Mouse (Mus musculus) forebrain, embryonic 13.5 days (tissue): ENCODE measurements around the gene Fgd2. TPM values are rescaled to one million over a fixed set of nuclear protein-coding genes. Genes with fewer than 3 reads are reported as not detected.

Experiments used
- ATAC-seq: fragments of 200-750 bp; cut with Nextera tagmentation; 2 replicates; pipeline ENCODE4 v1.8.0; 2017
- H3K27ac ChIP-seq: fragments of 300-500 bp; sonication (generic); 2 replicates; pipeline ENCODE4 v1.5.1; 2015; ENCODE audit warnings: inconsistent platforms, mild to moderate bottlenecking, moderate library complexity
- H3K27me3 ChIP-seq: fragments of 300-500 bp; sonication (generic); 2 replicates; pipeline ENCODE4 v1.6.1; 2015; ENCODE audit warnings: mild to moderate bottlenecking, inconsistent platforms
- H3K36me3 ChIP-seq: fragments of 300-500 bp; sonication (generic); 2 replicates; pipeline ENCODE4 v1.6.1; 2015; ENCODE audit warnings: mild to moderate bottlenecking, inconsistent platforms; ENCODE audit not compliant: poor library complexity, severe bottlenecking
- H3K4me1 ChIP-seq: fragments of 300-500 bp; sonication (generic); 2 replicates; pipeline ENCODE4 v1.6.1; 2015; ENCODE audit warnings: inconsistent platforms
- H3K4me2 ChIP-seq: fragments of 300-500 bp; sonication (generic); 2 replicates; pipeline ENCODE4 v1.6.1; 2015; ENCODE audit warnings: inconsistent platforms, mild to moderate bottlenecking, moderate library complexity
- H3K4me3 ChIP-seq: fragments of 300-500 bp; sonication (generic); 2 replicates; pipeline ENCODE4 v1.5.1; 2015; ENCODE audit warnings: mild to moderate bottlenecking, inconsistent platforms
- H3K9ac ChIP-seq: fragments of 300-500 bp; sonication (generic); 2 replicates; pipeline ENCODE4 v1.6.1; 2015; ENCODE audit warnings: mild to moderate bottlenecking, inconsistent platforms
- H3K9me3 ChIP-seq: fragments of 300-500 bp; sonication (generic); replicated peaks from 2 replicates; pipeline ENCODE4 v1.6.1; 2016; ENCODE audit warnings: inconsistent platforms
- WGBS: fragments of 180-500 bp; shearing (Covaris S2); methylation state at CpG from one replicate; pipeline ENCODE4 v1.1.7; 2015; 5-methylcytosine and 5-hydroxymethylcytosine counted together
- polyA plus RNA-seq: library from polyadenylated mRNA; unstranded; fragments of >200 nt; fragmentation: Nextera tagmentation; extraction: Ambion mirVana; gene quantifications from 2 replicates; pipeline ENCODE4 v1.2.1, GENCODE M21; 2015

Gene Fgd2
- polyA plus RNA-seq, 1 experiment from 2014 or later, result 2.6 TPM

- H3K9ac ChIP-seq, result no peak overlapping the region
- WGBS, result 90% methylated on average over 5 of the region's 5 CpGs
- H3K27me3 ChIP-seq, result no peaks in the 10 kb centered on the region
Observed at GRCm38 (mm10) chr17:29407405-29407804, 46.7 kb downstream of the Fgd2 start.

GRCm38 (mm10) chr17:29408364-29408763, 47.6 kb downstream of the Fgd2 start:
- 96% methylated on average over 13 of the region's 13 CpGs for WGBS
- ATAC-seq, result no peak
- Histone ChIP-seq H3K27ac (no peak overlapping the region), H3K36me3 (no peaks in the 10 kb centered on the region), H3K4me2 (no peak overlapping the region), H3K9me3 (no peaks in the 10 kb centered on the region), H3K27me3 (no peaks in the 10 kb centered on the region), H3K4me1 (no peaks in the 10 kb centered on the region), H3K9ac (no peak overlapping the region), H3K4me3 (no peak overlapping the region)

More at GRCm38 (mm10) chr17:29407405-29407804, 46.7 kb downstream of the Fgd2 start:
- no peak overlapping the region for H3K27ac ChIP-seq
- H3K4me2 ChIP-seq, result no peak overlapping the region
- H3K4me3 ChIP-seq, result no peak overlapping the region
- H3K9me3 ChIP-seq, result no peaks in the 10 kb centered on the region
- ATAC-seq, result no peak
- H3K36me3 ChIP-seq, result no peaks in the 10 kb centered on the region
- no peaks in the 10 kb centered on the region for H3K4me1 ChIP-seq

DNA sequence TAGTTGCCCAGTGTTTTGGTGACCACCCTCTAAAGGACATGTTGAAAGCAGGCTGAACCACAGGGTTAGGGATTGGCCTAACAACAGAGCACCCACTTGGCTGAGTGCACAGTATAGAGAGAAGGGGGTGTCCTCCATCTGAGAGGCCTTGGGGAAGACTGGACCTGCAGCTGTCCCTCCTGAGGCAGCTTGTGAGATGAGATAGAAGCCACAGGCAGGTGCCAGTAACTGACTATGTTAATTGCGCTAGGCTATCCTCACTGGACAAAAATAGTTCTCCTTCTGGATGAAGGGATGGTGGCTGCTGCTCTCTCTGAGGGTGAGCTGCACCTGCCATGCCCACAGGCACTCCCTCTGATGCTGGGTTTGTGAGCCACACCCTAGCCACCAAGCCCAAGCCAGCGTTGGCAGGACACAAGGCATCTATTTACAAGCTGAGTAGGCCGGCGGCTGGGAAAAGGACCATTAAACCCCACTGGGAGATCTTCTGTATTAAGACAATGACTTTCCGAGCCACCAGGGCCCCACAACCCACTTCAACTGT, 49.2 kb downstream of the Fgd2 start:
- 69% methylated on average over 5 of the region's 5 CpGs for WGBS
- Histone ChIP-seq H3K36me3 (no peaks in the 10 kb centered on the region), H3K4me2 (no peak overlapping the region), H3K27me3 (no peaks in the 10 kb centered on the region), H3K9ac (no peak overlapping the region), H3K27ac (no peak overlapping the region), H3K4me3 (no peak overlapping the region), H3K4me1 (no peaks in the 10 kb centered on the region), H3K9me3 (no peaks in the 10 kb centered on the region)
- ATAC-seq, result no peak

GRCm38 (mm10) chr17:29411821-29412425, 51.2 kb downstream of the Fgd2 start:
- 18% methylated on average over 8 of the region's 8 CpGs for WGBS
- no peaks in the 10 kb centered on the region for H3K9me3 ChIP-seq
- no peaks in the 10 kb centered on the region for H3K36me3 ChIP-seq
- H3K27me3 ChIP-seq, result peaks cover 12% of the 10 kb centered on the region
- H3K9ac ChIP-seq, result no peak overlapping the region
- no peak overlapping the region for H3K4me3 ChIP-seq
- H3K4me2 ChIP-seq, result no peak overlapping the region
- no peak for ATAC-seq
- no peak overlapping the region for H3K27ac ChIP-seq
- H3K4me1 ChIP-seq, result peaks cover 11% of the 10 kb centered on the region

DNA sequence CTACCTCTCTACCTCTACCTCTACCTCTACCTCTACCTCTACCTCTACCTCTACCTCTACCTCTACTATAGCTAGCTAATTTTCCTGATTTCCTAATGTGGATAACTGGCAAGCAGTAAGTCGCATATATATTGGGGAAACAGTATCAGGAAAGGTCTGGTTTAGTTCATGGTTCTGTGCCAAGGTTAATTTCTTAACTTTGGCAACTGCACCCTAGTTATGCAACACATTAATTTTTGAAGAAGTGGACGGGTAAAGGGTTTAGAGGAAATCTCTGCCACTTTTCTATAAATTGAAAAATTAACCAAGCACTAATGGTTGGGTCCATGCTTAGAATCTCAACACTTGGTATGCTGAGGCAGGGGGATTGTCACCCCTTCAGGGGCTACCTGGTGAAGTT, 53.9 kb downstream of the Fgd2 start:
- H3K4me2 ChIP-seq, result no peak overlapping the region
- peaks cover 11% of the 10 kb centered on the region for H3K4me1 ChIP-seq
- 88% methylated on average over 2 of the region's 2 CpGs for WGBS
- peaks cover 14% of the 10 kb centered on the region for H3K27me3 ChIP-seq
- H3K9me3 ChIP-seq, result no peaks in the 10 kb centered on the region
- no peaks in the 10 kb centered on the region for H3K36me3 ChIP-seq
- ATAC-seq, result no peak
- H3K4me3 ChIP-seq, result no peak overlapping the region
- H3K9ac ChIP-seq, result no peak overlapping the region
- H3K27ac ChIP-seq, result no peak overlapping the region

GRCm38 (mm10) chr17:29415761-29416662, 55.3 kb downstream of the Fgd2 start:
- Histone ChIP-seq H3K4me1 (peaks cover 11% of the 10 kb centered on the region), H3K27me3 (peaks cover 14% of the 10 kb centered on the region), H3K36me3 (no peaks in the 10 kb centered on the region), H3K9me3 (no peaks in the 10 kb centered on the region), H3K4me2 (peak overlapping the region; percentile 36), H3K9ac (peak overlapping the region; percentile 10; the same call in 1 of the 2 replicates), H3K4me3 (no peak overlapping the region), H3K27ac (no peak overlapping the region)
- WGBS, result 11% methylated on average over 31 of the region's 31 CpGs
- ATAC-seq, result no peak

DNA sequence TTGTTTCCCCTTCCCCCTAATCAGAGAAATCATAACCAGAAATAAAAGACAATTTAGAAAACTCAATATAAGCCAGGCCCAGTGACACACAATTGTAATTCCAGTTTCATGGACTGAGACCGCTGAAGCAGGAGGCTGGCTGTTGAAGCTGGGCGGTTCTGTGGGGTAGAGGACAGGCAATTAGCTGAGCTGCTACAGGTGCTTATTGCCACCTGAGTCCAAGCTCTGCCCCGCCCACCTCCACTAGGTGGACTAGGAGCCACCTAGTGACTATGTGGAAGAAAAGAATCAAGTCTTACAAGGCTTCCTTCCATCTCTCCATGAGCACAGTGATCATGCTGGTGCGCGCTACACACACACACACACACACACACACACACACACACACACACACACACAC, 56.0 kb downstream of the Fgd2 start:
- Histone ChIP-seq H3K27ac (no peak overlapping the region), H3K9me3 (no peaks in the 10 kb centered on the region), H3K27me3 (peaks cover 14% of the 10 kb centered on the region), H3K4me2 (no peak overlapping the region), H3K36me3 (no peaks in the 10 kb centered on the region), H3K4me1 (peaks cover 11% of the 10 kb centered on the region), H3K4me3 (no peak overlapping the region), H3K9ac (no peak overlapping the region)
- 44% methylated on average over 5 of the region's 5 CpGs for WGBS
- ATAC-seq, result no peak

DNA sequence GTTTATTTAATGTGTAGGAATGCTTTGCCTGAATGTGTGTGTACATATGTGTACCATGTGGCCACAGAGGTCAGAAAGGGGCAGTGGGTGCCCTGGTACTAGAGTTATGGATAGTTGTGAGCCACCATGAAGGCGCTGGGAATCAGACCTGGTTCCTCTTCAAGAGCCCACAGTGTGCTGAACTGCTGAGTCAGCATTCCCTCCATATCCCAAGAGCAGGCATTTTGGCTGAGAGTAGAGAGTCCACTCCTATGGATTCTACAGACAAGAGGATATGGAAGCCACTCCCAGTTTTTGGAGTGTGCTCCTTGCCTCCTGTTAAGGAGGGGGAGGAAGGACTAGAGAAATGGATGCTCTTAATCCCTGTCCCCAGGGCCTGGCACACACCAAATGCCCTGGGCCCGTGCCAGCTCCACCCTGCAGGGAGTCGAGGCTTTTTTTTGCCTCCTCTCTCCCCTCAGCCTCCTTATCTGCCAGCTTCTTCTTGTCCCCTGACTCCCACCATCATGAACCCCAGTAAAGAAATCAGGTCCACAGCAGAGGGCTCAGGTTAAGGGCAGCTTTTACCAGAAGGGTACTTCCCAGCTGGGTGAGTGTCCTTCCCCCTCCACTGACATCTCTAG, 58.2 kb downstream of the Fgd2 start:
- WGBS, result 62% methylated on average over 3 of the region's 3 CpGs
- Histone ChIP-seq H3K4me1 (peaks cover 11% of the 10 kb centered on the region), H3K9ac (no peak overlapping the region), H3K27ac (no peak overlapping the region), H3K4me2 (no peak overlapping the region), H3K9me3 (no peaks in the 10 kb centered on the region), H3K36me3 (no peaks in the 10 kb centered on the region), H3K27me3 (peaks cover 14% of the 10 kb centered on the region), H3K4me3 (no peak overlapping the region)
- ATAC-seq, result no peak

DNA sequence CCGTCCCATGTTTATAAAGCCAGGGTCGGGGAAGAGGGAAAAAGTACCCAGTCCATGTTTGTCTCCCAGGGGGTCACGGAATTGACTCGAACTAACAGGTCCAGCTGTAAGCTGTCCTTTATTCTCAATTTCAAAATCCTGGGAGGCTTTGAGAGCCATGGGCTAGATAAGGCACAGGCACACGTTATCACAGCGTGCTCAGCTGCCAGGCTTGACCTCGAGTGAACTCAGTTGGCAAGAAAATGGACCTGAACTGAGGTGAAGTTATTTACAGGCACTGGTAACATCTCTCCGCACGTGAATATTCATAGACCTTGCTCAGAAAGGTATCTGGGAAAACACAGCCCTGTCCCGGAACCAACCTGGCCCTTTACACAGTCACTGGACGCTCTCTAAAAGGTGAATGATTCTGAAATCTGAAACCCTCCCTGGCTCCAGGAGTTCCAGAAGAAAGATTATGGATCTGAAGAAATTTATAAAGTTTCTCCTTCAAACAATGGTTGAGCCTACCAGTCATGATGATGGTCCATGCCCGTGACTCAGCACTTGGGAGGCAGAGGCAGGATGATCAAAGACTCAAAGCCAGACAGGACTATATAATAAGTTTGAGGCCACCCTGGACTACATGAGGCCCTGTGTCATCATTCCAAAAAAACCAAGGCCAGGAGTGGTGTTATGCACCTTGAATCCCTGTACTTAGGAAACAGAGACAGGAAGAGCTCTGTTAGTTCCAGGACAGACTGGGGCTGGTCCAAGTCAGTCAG, 59.4 kb downstream of the Fgd2 start:
- H3K4me1 ChIP-seq, result peaks cover 11% of the 10 kb centered on the region
- H3K9me3 ChIP-seq, result no peaks in the 10 kb centered on the region
- peaks cover 14% of the 10 kb centered on the region for H3K27me3 ChIP-seq
- no peak for ATAC-seq
- no peak overlapping the region for H3K27ac ChIP-seq
- no peak overlapping the region for H3K4me2 ChIP-seq
- H3K9ac ChIP-seq, result no peak overlapping the region
- no peaks in the 10 kb centered on the region for H3K36me3 ChIP-seq
- no peak overlapping the region for H3K4me3 ChIP-seq
- WGBS, result 84% methylated on average over 12 of the region's 12 CpGs

DNA sequence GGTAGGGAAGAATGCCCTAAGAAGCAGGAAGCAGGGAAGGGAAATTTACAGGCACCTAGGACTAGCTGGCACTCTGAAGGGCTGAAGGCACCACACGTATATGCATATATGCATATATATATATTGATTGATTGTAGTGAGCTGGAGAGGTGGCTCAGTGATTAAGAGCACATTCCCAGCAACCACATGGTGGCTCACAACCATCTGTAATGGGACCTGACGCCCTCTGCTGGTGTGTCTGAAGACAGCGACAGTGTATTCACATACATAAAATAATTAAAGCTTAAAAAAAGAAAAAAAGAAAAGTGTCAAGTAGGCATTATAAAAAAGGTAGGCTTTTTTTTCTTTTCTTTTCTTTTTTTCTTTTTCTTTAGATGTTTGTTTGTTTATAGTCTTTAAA, 60.6 kb downstream of the Fgd2 start:
- Histone ChIP-seq H3K27me3 (peaks cover 7% of the 10 kb centered on the region), H3K27ac (no peak overlapping the region), H3K9ac (no peak overlapping the region), H3K4me2 (no peak overlapping the region), H3K4me1 (peaks cover 5% of the 10 kb centered on the region), H3K36me3 (no peaks in the 10 kb centered on the region), H3K9me3 (no peaks in the 10 kb centered on the region), H3K4me3 (no peak overlapping the region)
- WGBS, result 75% methylated on average over 3 of the region's 3 CpGs
- no peak for ATAC-seq

DNA sequence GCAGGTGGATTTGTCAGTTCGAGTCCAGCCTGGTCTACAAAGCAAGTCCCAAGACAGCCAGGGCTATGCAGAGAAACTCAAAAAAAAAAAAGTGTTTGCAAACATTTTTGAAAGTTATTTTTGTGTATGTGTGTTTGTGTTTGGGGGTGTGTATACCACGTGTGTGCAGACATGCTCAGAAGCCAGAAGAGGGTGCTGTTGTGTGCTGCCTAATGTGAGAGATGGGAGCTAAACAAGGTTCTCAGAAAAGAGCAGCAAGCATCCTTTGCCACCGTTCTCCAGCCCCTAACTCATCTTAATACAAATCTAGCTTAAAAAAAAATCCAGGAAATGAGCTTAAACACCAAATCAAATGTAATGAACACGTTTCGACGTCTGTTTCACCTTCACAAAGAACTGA, 61.6 kb downstream of the Fgd2 start:
- H3K4me1 ChIP-seq, result no peaks in the 10 kb centered on the region
- no peak overlapping the region for H3K4me2 ChIP-seq
- H3K9ac ChIP-seq, result no peak overlapping the region
- H3K27me3 ChIP-seq, result no peaks in the 10 kb centered on the region
- 88% methylated on average over 6 of the region's 6 CpGs for WGBS
- no peaks in the 10 kb centered on the region for H3K36me3 ChIP-seq
- H3K4me3 ChIP-seq, result no peak overlapping the region
- no peaks in the 10 kb centered on the region for H3K9me3 ChIP-seq
- no peak for ATAC-seq
- H3K27ac ChIP-seq, result no peak overlapping the region
